18 mouse cellular contexts compared by ENCODE assay signal in the genomic region with DNA sequence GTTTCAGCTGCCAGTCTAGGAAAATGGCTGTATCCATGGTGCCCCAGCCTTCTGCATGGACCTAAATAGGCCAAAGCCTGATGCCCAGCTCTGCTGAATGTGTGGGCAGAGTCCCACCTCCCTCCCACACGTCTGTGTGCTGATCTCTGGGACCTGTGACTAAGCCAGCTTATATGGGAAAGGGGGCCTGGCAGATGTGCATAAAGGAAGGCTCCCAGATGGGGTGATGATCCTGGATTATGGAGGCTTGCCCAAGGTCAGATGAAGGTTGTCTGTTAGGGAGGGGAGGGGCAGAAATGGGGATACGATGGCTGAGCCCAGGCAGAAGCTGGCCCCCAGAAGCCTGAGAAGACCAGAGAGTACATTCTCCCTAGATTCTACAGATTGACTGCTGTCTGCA.
"Had no signal": no experiment of that assay in that cellular context is flagged by ENCODE, and none has a peak within 500 bp of the region (broad histone marks: within the 10 kb centered on the region; RNA-seq: fewer than 3 reads in every experiment).

No protein-coding gene starts in this region.

- H3K9me3 ChIP-seq: midbrain, embryonic 10.5 days; midbrain, embryonic 12.5 days; neural tube, embryonic 13.5 days; neural tube, embryonic 15.5 days had no signal

- DNase-seq: lung, adult 18-20 months; lung, embryonic 14.5 days; lung, postnatal 10 days; lung, postnatal 4 days; midbrain, embryonic 14.5 days; right cerebral cortex, adult 18-20 months; right cerebral cortex, postnatal 25 days; right cerebral cortex, postnatal 4 days; spleen, adult 18-20 months; thymus, adult 18-20 months; thymus, postnatal 14 days; thymus, postnatal 36 days had no signal

- H3K27ac ChIP-seq: midbrain, embryonic 10.5 days; midbrain, embryonic 12.5 days; neural tube, embryonic 13.5 days; neural tube, embryonic 15.5 days had no signal

- H3K27me3 ChIP-seq: midbrain, embryonic 12.5 days; neural tube, embryonic 13.5 days; neural tube, embryonic 15.5 days had no signal

- ATAC-seq: midbrain, embryonic 16.5 days had no signal

- H3K4me1 ChIP-seq: midbrain, embryonic 10.5 days; midbrain, embryonic 12.5 days; neural tube, embryonic 13.5 days; neural tube, embryonic 15.5 days had no signal

- H3K4me3 ChIP-seq: midbrain, embryonic 10.5 days; midbrain, embryonic 12.5 days; myocyte; neural tube, embryonic 13.5 days; neural tube, embryonic 15.5 days had no signal

- H3K36me3 ChIP-seq: midbrain, embryonic 10.5 days; midbrain, embryonic 12.5 days; neural tube, embryonic 13.5 days; neural tube, embryonic 15.5 days had no signal
